Mouse (Mus musculus) kidney, embryonic 14.5 days (tissue): ENCODE data around the gene Kcns3. TPM values are rescaled to one million over a fixed set of nuclear protein-coding genes. Genes with fewer than 3 reads are reported as not detected.
A peak's percentile ranks its signal among the peaks of the same experiment; 100 is the strongest.

Source experiments
- ATAC-seq: fragments of 200-750 bp; cut with Nextera tagmentation; 2 replicates; pipeline ENCODE4 v1.8.0; 2017; ENCODE audit warnings: moderate number of reproducible peaks, mild to moderate bottlenecking, moderate TSS enrichment, moderate library complexity; ENCODE audit not compliant: low FRiP score, low TSS enrichment
- H3K27ac ChIP-seq: fragments of 300-500 bp; sonication (generic); 2 replicates; pipeline ENCODE4 v1.5.1; 2014; ENCODE audit warnings: low read depth, mild to moderate bottlenecking, low read length, moderate library complexity, mixed read lengths
- H3K27me3 ChIP-seq: fragments of 300-500 bp; sonication (generic); 2 replicates; pipeline ENCODE4 v1.6.1; 2014; ENCODE audit warnings: mild to moderate bottlenecking, low read length; ENCODE audit not compliant: control insufficient read depth, insufficient read depth
- H3K36me3 ChIP-seq: fragments of 300-500 bp; sonication (generic); 2 replicates; pipeline ENCODE4 v1.6.1; 2014; ENCODE audit warnings: low read length, mixed read lengths; ENCODE audit not compliant: control insufficient read depth, insufficient read depth
- H3K4me1 ChIP-seq: fragments of 300-500 bp; sonication (generic); 2 replicates; pipeline ENCODE4 v1.6.1; 2014; ENCODE audit warnings: low read length, mixed read lengths; ENCODE audit not compliant: control insufficient read depth, insufficient read depth
- H3K4me2 ChIP-seq: fragments of 300-500 bp; sonication (generic); replicated peaks from 2 replicates; pipeline ENCODE4 v1.6.1; 2014; ENCODE audit warnings: low read depth, mild to moderate bottlenecking, low read length
- H3K4me3 ChIP-seq: fragments of 300-500 bp; sonication (generic); 2 replicates; pipeline ENCODE4 v1.5.1; 2014; ENCODE audit warnings: mild to moderate bottlenecking, low read length
- H3K9ac ChIP-seq: fragments of 300-500 bp; sonication (generic); 2 replicates; pipeline ENCODE4 v1.6.1; 2014; ENCODE audit warnings: low read depth, mild to moderate bottlenecking, low read length, moderate library complexity
- H3K9me3 ChIP-seq: fragments of 300-500 bp; sonication (generic); 2 replicates; pipeline ENCODE4 v1.6.1; 2016; ENCODE audit warnings: low read length; ENCODE audit not compliant: control insufficient read depth
- WGBS: fragments of 180-500 bp; shearing (Covaris S2); extraction: QIAGEN DNeasy Blood & Tissue Kit; methylation state at CpG from one replicate; pipeline ENCODE4 v1.1.7; 2014; 5-methylcytosine and 5-hydroxymethylcytosine counted together
- polyA plus RNA-seq: library from polyadenylated mRNA; unstranded; fragments of >200 nt; fragmentation: Nextera tagmentation; extraction: Ambion mirVana; gene quantifications from 2 replicates; pipeline ENCODE4 v1.2.1, GENCODE M21; 2014

Kcns3 gene
- polyA plus RNA-seq, 1 experiment from 2014 or later, result 9.7 TPM

DNA sequence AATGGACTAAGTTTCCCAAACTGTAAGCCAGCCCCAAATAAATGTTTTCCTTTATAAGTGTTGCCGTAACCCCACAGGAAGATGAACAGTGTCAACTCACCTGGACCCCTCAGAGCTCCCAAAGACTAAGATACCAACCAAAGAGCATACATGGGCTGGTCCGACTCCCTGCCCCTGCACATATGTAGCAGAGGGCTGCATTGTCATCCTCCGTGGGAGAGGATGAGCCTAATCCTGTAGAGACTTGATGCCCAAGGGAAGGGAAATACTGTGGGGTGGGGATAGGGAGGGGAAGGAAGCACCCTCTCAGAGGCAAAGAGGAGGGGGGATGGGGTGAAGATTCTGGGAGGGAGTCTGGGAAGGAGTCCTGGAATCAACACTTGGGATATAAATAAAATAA, 7.8 kb upstream of the Kcns3 start:
- Histone ChIP-seq H3K9ac (no peak overlapping the region), H3K4me2 (no peak overlapping the region), H3K4me3 (no peak overlapping the region), H3K27ac (no peak overlapping the region), H3K36me3 (no peaks in the 10 kb centered on the region), H3K9me3 (no peaks in the 10 kb centered on the region), H3K4me1 (no peaks in the 10 kb centered on the region), H3K27me3 (no peaks in the 10 kb centered on the region)
- ATAC-seq, result no peak
- WGBS, result 91% methylated on average over 3 of the region's 3 CpGs

DNA sequence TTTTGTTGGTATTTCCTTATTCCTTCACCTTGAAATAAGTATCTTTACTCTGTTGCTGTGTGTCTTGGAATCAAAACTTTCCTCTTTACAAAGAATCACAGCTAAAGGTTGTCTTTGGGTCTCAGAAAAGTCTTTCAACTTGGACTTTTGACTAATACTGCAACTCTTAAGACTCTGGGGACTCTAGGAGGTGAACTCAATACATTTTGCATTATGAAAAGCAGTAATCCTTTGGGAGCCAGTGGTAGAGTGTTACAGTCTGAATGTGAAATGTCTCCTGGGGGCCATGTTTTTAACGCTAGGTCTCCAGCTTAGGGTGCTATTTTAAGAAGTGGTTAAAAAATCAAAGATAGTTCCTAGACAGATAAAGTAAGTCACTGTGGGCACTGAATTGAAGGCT, 4.3 kb upstream of the Kcns3 start:
- Histone ChIP-seq H3K4me1 (no peaks in the 10 kb centered on the region), H3K9me3 (no peaks in the 10 kb centered on the region), H3K4me3 (no peak overlapping the region), H3K27me3 (peaks cover 5% of the 10 kb centered on the region; the same call in 1 of the 2 replicates), H3K9ac (no peak overlapping the region), H3K4me2 (no peak overlapping the region), H3K27ac (no peak overlapping the region), H3K36me3 (no peaks in the 10 kb centered on the region)
- no peak for ATAC-seq
- WGBS, result 86% methylated on average over 1 of the region's 1 CpGs

DNA sequence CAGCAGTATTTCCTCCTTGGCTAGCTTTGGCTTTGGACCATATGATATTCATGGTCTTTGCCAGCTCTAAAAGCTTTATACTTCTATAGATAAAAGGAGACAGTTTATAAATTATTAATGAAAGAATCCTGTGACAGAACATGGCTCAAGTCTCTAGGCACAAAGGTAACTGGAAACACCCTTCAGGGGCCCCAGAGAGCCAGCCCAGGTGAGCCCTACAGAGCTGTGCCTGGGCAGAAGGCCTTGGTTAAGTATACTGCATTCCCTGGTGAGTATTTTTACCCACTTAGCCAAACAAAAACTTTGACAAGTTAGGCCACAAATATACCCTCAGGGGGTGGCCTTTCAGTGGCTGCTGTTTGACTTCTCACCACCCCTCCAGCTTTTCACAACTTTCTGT, 2.7 kb upstream of the Kcns3 start:
- no peaks in the 10 kb centered on the region for H3K4me1 ChIP-seq

DNA sequence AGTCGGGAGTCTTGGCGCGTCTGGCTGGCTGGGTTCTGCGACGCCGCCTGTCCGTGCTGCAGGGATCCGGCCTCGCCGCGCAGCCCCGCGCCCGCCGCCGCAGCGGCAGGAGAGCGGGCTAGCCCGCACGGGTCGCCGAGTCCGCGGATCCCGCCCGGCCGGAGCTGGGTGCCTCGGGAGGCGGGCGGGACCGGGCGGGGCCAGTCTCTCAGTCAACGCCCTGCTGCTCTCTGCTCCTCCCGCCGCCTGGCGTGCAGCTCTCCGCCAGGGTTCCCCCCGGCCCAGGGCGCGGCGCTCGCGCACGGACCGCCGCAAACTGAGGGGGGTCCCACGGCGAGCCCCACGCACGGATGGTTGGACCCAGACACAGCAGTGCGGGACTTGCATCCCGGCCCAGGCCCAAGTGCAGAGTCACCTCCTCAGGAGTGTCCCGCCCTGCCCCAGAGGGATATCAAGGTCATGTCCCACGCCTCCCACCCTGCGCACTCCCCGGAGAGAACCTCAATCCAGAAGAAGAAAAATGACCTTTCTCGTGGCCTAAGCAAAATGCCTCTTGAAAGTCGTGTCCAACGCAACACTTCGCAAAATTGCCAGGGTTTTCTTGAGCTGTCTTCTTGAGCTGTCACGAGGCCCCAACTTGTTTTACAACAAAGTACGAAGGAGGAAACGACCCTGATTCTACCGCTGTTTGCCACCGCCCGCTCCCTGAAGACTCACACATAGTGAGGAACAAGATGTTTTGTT, 492 bp downstream of the Kcns3 start:
- Histone ChIP-seq H3K9ac (peak overlapping the region; percentile 58), H3K9me3 (no peaks in the 10 kb centered on the region), H3K4me1 (no peaks in the 10 kb centered on the region), H3K4me3 (peak overlapping the region; percentile 64), H3K27me3 (peaks cover 7% of the 10 kb centered on the region; the same call in 1 of the 2 replicates), H3K36me3 (no peaks in the 10 kb centered on the region), H3K27ac (no peak overlapping the region), H3K4me2 (peak overlapping the region; percentile 93)
- under 1% methylated on average over 52 of the region's 66 CpGs for WGBS
- ATAC-seq, result peak; percentile 87

More for the DNA sequence above, 2.7 kb upstream of the Kcns3 start:
- H3K9me3 ChIP-seq, result no peaks in the 10 kb centered on the region
- no peak overlapping the region for H3K27ac ChIP-seq
- ATAC-seq, result no peak
- H3K36me3 ChIP-seq, result no peaks in the 10 kb centered on the region
- peaks cover 7% of the 10 kb centered on the region; the same call in 1 of the 2 replicates for H3K27me3 ChIP-seq
- no peak overlapping the region for H3K4me3 ChIP-seq
- no peak overlapping the region for H3K9ac ChIP-seq
- H3K4me2 ChIP-seq, result no peak overlapping the region

DNA sequence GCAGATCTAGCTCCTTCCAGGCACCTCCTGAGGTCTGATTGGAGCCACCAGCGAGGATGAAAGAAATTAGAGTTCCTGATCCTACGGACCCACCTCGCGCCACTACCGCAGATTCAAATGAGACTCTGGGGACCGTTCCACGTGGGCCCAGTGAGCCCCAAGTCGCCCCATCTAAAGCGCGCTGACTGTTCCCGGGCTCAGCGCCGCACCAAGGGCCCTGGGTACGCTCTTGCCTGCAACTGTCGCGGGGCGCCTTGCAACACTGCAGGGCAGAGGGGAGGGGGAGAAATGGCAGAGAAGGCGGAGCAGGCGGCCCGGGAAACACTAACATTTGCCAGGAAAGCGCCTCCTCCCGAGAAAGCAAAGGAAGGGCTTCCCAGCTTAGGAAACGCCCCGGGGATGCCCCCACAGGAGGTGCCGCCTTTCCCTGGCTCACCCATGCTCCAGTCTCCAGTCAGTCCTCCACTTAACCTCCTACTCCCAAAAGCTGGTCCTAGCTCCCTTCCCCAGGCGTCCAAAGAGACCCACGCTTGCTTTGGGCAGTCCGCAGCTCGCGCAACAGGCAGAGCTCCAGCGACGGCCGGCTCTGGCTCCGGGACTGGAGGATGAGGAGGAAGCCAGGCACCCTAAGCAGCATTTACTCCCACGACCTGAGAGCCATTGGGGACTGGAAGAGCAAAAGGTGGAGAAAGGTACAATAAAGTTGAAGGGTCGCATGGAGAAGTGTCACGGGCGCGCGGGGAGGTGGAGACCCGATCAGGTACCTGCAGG, 1.2 kb downstream of the Kcns3 start:
- WGBS, result under 1% methylated on average over 36 of the region's 41 CpGs
- peak; percentile 79 for ATAC-seq
- Histone ChIP-seq H3K9me3 (no peaks in the 10 kb centered on the region), H3K4me1 (no peaks in the 10 kb centered on the region), H3K4me3 (peak overlapping the region; percentile 64), H3K36me3 (no peaks in the 10 kb centered on the region), H3K4me2 (peak overlapping the region; percentile 93), H3K27ac (no peak overlapping the region), H3K9ac (peak overlapping the region; percentile 58), H3K27me3 (peaks cover 7% of the 10 kb centered on the region; the same call in 1 of the 2 replicates)

DNA sequence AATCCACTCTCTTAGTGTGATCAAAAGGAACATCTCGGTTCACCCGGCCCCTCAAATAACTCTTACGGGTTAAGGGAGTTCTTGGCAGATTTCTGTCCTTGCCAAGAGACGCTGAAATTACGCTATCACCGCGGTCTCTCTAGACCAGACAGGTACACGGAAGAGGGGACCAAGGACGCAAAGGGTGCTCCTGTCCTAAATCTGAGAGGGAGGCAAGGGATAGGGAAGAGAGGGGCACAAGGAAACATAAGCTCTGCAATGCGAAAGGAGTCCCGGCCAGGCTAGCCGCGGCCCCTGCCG, 1.8 kb downstream of the Kcns3 start:
- WGBS, result 0% methylated on average over 14 of the region's 14 CpGs
- H3K4me1 ChIP-seq, result no peaks in the 10 kb centered on the region
- H3K4me3 ChIP-seq, result peak overlapping the region; percentile 64
- ATAC-seq, result no peak; the same call in 1 of the 2 replicates
- peaks cover 7% of the 10 kb centered on the region; the same call in 1 of the 2 replicates for H3K27me3 ChIP-seq
- H3K27ac ChIP-seq, result no peak overlapping the region
- no peaks in the 10 kb centered on the region for H3K9me3 ChIP-seq
- H3K36me3 ChIP-seq, result no peaks in the 10 kb centered on the region
- peak overlapping the region; percentile 93 for H3K4me2 ChIP-seq
- peak overlapping the region; percentile 58 for H3K9ac ChIP-seq

DNA sequence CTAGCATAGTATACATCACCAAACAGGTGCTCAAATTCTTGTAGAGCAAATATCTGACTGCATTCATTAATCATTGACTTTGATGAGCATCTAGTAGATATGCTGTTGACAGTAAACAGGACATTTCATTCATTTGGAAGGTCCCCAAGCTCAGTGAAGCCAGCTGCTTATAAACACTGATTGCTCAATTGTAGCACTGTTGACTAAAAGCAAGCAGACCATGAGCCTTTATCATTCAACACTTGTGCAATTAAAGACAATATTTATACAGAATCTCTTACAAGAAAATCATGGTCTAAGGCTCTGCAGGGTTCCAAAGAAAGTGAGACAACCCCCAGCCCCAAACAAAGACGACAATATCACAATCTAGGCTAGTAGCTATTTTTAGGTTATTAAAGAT, 6.0 kb downstream of the Kcns3 start:
- Histone ChIP-seq H3K4me2 (no peak overlapping the region), H3K9ac (no peak overlapping the region), H3K9me3 (no peaks in the 10 kb centered on the region), H3K27me3 (no peaks in the 10 kb centered on the region), H3K27ac (no peak overlapping the region), H3K36me3 (no peaks in the 10 kb centered on the region), H3K4me3 (no peak overlapping the region), H3K4me1 (no peaks in the 10 kb centered on the region)
- no peak for ATAC-seq
- 78% methylated on average over 1 of the region's 1 CpGs for WGBS

DNA sequence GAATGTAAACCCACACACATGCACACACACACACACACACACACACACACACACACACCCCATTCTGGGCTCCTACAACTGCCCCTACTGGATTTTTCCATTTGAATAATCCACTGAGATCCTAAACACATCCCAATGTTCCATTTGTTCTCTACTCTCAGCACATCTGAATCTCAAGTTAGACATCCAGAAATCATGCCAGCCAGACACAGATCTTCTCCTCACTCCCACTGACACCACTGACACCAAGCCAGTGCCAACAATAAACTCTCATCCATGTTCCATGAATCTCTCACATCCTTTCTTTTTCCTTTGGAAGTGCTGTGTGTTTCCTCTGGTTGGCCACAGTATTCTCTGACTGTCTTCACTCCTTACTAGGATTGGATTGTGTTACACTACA, 18.4 kb downstream of the Kcns3 start:
- Histone ChIP-seq H3K4me2 (no peak overlapping the region), H3K27ac (no peak overlapping the region), H3K36me3 (no peaks in the 10 kb centered on the region), H3K4me1 (no peaks in the 10 kb centered on the region), H3K9ac (no peak overlapping the region), H3K9me3 (no peaks in the 10 kb centered on the region), H3K27me3 (no peaks in the 10 kb centered on the region), H3K4me3 (no peak overlapping the region)
- ATAC-seq, result no peak

DNA sequence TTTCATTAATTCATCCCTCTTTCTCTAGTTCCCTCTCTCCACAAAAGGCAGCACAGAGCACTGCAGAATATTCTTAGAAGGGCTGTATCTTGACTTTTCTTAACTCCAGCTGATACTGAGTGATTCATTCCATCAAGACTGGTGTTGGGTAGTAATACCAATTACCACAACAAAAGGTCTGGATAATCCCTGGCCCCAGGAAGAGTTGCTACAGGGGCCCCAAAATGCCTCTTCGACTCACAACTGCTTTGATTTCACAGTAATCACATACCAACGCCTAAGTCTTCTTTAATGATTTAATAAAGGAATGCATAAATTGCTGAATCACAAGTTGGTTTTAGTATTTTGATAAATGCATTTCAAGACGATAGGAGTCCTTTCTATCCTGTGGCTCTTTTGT, 21.7 kb downstream of the Kcns3 start:
- no peaks in the 10 kb centered on the region for H3K27me3 ChIP-seq
- ATAC-seq, result no peak
- H3K9me3 ChIP-seq, result no peaks in the 10 kb centered on the region
- no peak overlapping the region for H3K27ac ChIP-seq
- no peaks in the 10 kb centered on the region for H3K4me1 ChIP-seq
- 58% methylated on average over 3 of the region's 3 CpGs for WGBS
- no peak overlapping the region for H3K9ac ChIP-seq
- H3K36me3 ChIP-seq, result no peaks in the 10 kb centered on the region
- no peak overlapping the region for H3K4me3 ChIP-seq
- no peak overlapping the region for H3K4me2 ChIP-seq
